Mouse (Mus musculus): ENCODE results near the gene Mansc4.

The Mansc4 gene

GRCm38 (mm10) chr6:147076878-147077277, 10.0 kb downstream of the Mansc4 start:
- DNase-seq = no peak

GRCm38 (mm10) chr6:147075808-147076387, 10.9 kb downstream of the Mansc4 start:
- DNase-seq = no peak

GRCm38 (mm10) chr6:147064944-147065261, 21.9 kb downstream of the Mansc4 start:
- no peak for DNase-seq

DNA sequence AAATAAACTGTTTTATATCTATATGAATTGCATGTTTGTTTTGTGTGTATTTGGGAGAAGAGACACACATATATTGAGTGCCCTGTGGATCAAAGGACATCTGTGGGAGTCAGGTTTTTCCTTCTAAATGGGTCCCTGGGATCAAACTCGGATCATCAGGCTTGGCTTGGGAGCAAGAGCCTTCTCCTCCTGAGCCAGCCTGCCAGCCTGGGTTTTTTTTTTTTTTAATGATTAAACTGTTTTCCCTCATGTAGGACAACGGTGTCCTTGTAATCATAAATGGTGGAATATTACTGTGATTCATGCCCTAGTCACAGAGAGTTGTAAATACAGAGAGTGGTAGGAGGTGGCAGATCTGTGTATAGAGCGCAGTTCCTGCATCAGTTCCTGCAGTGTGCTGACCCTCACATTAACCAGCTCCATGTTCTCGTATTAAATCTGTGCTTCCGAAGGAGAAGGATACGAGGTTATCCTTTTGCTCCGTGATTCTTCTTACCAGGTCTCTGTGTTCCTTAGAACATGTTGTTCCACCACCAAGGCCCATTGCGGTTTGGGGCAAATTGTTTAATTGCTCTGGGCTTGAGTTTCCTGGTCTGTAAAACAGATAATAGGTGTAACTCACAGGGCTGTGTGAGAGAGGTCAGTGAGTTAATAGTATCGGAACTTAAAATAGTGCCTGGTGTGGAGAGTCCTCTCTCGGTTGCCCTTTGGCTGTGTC, 22.4 kb downstream of the Mansc4 start:
- no peak for DNase-seq

- no peak for DNase-seq
Observed at GRCm38 (mm10) chr6:147062694-147063093, 24.1 kb downstream of the Mansc4 start.

DNA sequence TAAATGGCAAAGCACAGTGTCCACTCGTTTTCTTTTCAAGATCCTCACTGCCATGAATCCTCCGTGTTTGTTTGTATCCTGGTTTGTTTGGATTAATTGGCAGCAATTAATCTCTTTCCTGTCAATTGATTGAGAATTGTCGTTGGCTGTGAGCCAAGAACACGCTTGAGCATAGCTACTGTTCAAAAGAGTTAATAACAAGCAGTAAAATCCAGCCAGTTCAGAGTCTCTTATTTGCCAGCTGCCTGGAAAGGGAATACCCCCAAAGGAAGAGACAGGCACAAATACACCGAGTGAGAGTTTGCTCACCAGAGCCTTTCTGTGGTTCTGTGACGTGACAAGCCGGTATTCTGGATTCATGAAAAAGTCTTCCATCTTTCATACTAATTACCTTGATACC, 24.8 kb downstream of the Mansc4 start:
- no peak for DNase-seq

DNA sequence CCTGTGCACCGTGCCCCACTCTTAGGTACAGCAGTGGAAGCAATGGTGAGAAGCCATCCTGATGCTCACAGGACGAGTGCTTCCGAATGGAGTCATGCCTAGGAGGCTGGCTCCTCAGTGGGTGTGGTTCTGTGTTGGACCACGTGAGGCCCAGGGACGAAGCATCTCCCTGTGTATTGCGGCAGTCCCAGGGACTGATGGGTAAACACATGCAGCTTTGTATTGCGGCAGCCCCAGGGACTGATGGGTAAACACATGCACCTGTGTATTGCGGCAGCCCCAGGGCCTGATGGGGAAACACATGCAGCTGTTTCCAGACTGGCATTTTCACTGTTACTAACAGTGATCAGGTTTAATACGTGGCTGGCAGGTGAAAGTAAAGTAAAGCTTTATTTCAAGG, 25.2 kb downstream of the Mansc4 start:
- DNase-seq = no peak

GRCm38 (mm10) chr6:147059326-147059725, 27.5 kb downstream of the Mansc4 start:
- DNase-seq = no peak

- no peak for DNase-seq
Observed at GRCm38 (mm10) chr6:147055374-147055977, 31.4 kb downstream of the Mansc4 start.

DNA sequence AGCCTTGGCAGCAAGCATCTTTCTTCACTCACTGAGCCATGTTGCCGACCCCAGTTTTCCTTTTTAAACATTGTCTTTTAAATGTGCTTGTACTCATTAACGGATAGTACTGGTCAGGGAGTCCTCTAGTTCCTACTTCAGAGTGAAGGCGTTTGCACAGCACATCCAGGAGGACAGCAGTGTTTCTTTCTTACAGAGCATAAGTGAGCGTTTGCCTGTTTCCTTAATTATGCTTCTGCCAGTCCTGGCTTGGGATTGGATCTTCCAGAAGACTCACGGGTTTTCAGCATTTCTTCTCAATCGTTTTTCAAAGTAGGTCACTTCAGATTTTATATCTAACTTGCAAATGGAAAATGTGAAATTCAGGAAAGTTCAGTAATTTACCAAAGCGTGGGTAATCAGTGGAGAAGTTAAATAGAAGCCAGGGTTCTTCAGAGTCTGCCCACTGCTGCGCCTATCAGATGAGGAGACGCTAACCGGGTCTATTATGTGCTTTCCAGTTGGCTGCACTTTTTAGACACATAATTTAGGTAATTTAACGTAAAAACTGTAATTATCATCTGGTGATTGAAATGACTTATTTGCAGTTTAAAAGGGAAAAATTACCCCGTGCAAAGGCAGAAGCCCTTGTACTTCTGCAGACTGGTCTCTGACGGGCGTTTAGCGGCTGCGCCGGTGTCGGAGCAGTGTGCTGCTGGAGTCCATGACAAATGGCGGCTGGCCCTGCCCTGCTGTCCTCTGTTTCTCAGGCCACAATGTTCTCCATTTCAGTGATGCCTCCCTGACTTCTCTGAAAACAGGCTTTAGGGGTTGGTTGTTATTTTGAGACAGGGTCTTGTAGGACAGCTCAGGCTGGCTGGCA, 32.8 kb downstream of the Mansc4 start:
- DNase-seq = no peak

DNA sequence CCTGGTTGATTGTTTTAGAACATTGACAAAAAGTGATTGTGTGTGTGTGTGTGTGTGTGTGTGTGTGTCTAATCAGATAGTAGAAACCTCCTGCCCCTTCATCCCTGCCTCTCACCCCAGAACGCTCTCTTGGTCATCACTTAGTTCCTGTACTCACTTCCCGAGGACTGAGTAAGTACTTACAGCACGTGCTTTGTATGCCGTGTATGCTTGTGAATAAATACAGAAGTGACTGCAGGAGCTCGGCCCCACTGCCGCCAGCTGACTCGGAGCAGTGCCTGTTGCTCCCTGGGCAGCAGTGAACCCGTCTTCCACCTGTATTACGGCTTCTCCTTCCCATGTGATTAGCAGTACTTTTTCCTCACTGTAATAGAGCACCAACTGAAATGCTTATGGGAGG, 34.4 kb downstream of the Mansc4 start:
- DNase-seq = no peak

DNA sequence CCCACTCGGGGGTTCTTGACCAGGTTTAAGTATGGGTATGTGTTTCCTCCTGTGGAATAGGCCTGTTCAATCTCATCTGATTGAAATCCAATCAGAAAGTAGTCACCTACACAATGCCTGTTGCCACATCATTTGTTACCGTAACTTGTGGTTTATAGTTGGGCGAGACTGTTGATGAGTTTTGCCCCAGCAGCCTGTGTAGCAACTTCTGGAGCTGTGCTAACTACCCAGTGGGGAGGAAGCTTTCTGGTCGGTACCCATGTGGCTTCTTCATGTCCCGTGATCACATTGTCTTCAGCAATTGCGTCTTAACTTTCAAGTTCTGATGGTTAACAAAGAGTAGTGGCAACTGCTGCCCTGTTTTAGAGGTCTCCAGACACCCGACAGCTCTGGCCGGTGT, 35.2 kb downstream of the Mansc4 start:
- DNase-seq = no peak

DNA sequence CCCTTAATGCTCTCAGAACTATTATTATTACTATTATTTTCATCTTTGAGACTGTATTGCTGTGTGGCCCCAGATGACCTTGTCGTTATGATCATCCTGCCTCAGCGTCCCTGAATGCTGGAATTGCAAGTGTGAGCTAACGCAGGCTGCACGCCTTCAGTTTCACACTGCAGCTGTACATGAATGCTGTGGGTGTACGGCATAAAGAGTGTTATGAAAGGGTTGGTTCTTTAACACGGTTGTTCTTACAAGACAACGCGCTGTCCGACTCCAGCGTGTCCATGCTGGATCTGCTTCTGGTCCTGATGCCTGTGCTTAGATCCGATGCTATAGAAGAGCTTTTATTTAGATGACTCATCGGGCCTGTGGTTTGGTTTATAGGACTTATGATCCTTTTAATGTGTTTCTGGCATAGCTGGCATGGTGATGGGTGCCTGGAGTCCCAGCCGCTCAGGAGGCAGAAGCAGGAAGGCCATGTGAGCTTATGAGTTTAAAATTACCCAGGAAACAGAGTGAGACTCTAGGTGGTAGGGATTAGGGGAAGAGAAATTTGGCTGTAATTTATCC, 37.5 kb downstream of the Mansc4 start:
- no peak for DNase-seq

DNA sequence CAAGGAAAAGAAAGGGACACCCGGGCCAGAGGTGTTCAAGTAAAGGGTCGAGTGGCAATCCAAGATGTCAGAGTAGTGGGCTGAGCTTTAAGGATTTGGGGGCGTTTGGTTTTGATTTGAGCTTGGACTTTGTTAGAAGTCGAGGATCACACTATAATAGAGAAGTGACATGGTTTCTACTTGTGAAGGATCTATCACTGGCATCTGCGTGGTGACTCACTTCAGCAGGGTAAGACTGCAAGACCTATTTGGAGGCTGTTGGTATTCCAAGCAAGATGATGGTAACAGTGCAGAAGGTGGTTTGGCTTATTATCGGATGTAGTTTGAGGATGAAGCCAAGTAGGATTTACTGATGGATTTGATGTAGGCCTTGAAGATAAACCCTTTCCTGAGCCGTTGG, 43.2 kb downstream of the Mansc4 start:
- DNase-seq = no peak

DNA sequence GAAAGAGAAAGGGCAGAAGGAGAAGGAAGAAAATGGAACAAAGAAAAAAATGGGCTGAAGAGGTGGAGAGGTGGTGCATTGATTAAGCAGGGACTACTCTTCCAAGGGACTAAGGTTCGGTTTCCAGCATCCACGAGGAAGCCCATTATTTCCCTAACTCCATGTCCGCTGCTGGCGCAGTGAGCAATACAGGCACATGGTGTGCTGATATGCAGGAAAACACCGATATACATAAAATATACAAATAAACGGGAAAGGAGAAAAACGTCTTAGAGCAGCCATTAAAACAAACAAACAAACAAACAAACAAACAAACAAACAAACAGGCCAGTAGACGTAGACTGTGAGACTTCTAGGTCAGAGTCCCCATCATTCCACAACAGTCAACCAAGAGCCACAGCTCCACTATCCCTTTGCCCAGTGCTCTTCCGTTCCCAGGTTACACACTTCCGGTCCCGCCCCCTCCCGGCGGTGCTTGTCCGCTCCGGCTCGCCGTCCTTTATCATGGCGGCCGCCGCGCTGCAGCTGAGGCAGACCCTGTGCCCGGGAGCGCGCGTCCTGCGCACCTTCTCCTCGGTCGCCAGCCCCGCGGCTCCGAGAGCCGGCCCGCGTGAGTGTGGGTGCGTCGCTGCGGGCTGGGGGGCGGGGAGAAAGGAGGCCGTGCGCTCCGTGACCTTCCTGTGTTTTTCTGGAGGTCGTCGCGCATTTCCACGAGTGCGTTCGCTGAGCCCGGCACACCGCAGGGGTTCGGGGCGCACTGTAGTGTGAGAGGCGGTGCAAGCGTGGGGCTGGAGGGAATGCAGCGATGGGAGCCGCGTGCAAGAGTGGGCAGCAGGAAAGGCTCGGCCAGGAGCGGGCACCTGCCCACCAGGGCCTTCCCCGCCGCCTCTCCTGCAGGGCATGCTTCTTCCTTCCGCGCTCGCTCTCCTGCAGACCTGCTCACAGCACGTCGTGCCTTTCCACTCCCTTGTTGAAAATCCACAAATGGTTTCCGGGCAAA, 44.2 kb downstream of the Mansc4 start, which contains the start of gene Mrps35:
Mrps35 (plus strand) TSS at position 474 of the 1,000 bp plus-strand sequence.
- DNase-seq = peak; percentile 88

DNA sequence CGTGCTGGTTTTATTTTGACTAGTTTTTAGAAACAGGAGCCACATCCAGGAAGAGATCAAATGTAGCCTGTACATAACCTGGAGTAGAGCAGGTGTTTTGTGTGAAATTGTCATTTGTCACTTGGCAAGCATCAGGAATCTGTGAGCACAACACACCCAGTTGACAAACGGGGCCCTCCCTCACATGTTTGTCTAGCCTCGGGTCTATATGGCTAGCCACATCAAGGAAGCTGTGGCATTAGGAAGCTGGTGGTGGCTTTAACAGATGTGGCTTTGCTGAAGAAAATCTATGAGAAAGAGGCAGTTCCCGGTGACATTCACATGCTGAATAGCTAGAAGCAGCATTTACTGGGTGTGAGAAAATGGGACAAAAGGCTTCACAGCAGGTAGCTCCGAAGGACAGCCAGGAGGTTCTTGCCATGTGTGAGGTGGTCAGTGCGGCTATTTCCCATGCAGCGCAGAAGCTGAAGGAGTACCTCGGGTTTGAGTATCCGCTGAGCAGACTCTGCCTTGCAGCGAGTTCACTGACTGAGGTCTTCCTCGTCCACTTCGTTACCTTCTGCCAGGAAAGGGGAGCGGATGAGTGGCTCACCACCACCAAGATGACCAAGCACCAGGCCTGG, 54.4 kb downstream of the Mansc4 start, which contains the start of gene Rep15:
Rep15 (plus strand) TSS at position 282 of the 623 bp plus-strand sequence.
- peak; percentile 54 for DNase-seq

DNA sequence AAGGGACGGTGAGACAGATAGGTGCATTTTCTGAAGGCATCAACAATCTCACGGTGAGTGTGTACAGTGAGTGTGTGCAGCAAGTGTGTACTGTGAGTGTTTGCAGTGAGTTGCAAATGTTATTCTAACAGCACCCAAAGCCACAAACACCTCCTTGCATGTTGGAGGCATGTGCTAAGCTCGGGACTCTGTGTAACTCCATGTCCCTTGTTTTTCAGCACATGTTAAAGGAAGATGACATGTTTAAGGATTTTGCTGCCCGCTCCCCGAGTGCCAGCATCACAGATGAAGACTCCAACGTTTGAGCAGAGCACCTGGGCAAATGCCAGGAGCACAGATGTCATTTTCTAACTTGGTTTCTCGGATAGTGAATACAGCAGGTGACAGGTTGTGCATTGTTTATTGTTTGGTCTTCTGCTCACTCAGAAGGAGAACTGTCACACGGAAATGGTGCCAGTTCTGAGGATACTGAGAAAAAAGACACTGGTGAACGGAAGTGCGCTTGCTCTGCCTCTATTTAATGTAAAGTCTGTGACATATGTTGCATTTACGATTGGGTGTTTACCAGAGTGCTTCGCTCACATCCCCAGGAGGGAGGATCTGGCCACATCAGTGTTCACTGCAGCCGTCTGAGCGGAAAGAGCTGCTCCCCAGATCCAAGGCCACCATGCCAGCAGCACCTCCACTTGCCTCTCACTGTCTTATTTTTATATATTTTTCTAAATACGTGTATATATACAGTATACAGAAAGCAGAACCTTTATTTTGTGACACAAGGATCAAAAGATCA, 56.5 kb downstream of the Mansc4 start:
- DNase-seq = peak; percentile 78

GRCm38 (mm10) chr6:147029591-147029990, 57.2 kb downstream of the Mansc4 start:
- DNase-seq = peak; percentile 60

- no peak for DNase-seq
Observed at GRCm38 (mm10) chr6:147028396-147028795, 58.4 kb downstream of the Mansc4 start.
